Mouse (Mus musculus) testis, adult 2 months (tissue): ENCODE measurements around the gene Selenop.

Experiments used
- CTCF ChIP-seq: fragments of 200-500 bp; IDR thresholded peaks from 2 replicates; pipeline ENCODE4 v1.5.1; 2012; ENCODE audit warnings: low read depth, mild to moderate bottlenecking, inconsistent platforms, low read length, moderate library complexity; ENCODE audit not compliant: control insufficient read depth, insufficient read depth, insufficient replicate concordance
- POLR2A ChIP-seq: fragments of 200-500 bp; IDR thresholded peaks from 2 replicates; pipeline ENCODE4 v1.6.1; 2012; ENCODE audit warnings: low read depth, mild to moderate bottlenecking, inconsistent platforms, low read length, moderate library complexity; ENCODE audit not compliant: control insufficient read depth

DNA sequence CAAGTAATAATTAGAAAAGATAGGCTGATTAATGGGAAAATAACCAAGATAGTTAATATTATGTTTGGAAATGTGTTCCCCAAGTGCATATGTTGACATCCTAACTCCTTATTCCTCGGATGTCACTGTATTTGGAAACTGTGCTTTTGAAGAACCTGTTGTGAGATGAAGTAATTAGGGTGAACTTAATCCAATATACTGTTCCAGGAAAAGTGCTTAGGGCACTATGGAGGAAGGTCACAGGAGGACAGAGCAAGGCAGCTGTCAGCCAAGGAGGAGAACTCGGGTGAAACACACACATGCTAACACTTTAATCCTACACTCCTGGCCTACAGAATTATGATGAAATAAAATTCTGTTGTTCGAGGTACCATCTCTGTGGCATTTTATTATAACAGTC is 5.5 kb upstream of the Selenop start:
- TF ChIP-seq CTCF: no peak
- no peak for TF ChIP-seq POLR2A
